Mouse (Mus musculus): ENCODE measurements around the gene Plcg2. TPM values are rescaled to one million over a fixed set of nuclear protein-coding genes. Genes with fewer than 3 reads are reported as not detected.

Gene Plcg2
- total RNA-seq, 2 experiments from 2014 or later, result 3.2 to 4.2 TPM

GRCm38 (mm10) chr8:117626040-117626838 lies 128.1 kb downstream of the Plcg2 start:
- peak; percentile 28 to 71 for DNase-seq (ENCODE audit: low spot score in 2 of 2)

DNA sequence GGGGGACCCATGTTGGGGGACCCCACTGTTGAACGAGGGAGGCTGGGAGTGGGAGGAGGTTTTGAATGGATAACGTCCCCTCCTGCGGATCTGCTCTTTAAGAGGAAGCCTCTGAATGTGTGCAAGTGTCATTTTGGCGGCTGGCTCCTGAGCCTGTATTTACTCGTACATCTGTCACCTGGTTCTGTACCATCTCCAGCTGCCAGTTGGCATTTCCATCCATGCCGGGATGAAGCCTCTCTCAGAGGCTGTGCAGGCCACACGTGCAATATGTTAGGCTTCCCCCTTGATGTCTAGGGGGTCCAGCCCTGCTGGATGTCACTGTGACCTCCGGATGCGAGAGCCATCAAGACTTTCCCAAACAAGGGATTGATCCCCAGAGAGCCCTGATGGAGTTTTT lies 129.0 kb downstream of the Plcg2 start:
- no peak for DNase-seq (ENCODE audit: low spot score in 2 of 2)

DNA sequence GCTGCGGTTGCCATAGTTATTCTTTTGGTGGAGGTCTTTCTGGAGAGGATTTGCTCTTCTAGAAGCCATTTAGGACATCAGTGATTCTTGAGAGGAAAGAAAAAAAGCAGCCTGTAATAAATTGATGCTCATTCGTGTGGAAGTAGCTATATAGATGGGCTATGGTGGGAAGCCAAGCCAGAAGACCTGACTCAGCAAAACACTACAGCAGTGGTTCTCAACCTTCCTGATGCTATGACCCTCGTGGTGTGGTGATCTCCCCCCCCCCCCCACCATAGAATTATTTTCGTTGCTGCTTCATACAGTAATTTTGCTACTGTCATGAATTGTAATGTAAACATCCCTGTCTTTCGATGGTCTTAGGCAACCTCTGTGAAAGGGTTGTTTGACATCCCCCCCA lies 134.4 kb downstream of the Plcg2 start:
- DNase-seq (ENCODE audit: low spot score in 2 of 2), result no peak

- no peak for DNase-seq (ENCODE audit: low spot score in 2 of 2)
Observed at GRCm38 (mm10) chr8:117634406-117634805, 136.3 kb downstream of the Plcg2 start.

GRCm38 (mm10) chr8:117637462-117637861 lies 139.4 kb downstream of the Plcg2 start:
- no peak for DNase-seq (ENCODE audit: low spot score in 2 of 2)

GRCm38 (mm10) chr8:117639631-117640030 lies 141.5 kb downstream of the Plcg2 start:
- no peak for DNase-seq (ENCODE audit: low spot score in 2 of 2)

- DNase-seq (ENCODE audit: low spot score in 2 of 2), result no peak
Observed at GRCm38 (mm10) chr8:117645486-117645885, 147.4 kb downstream of the Plcg2 start.

DNA sequence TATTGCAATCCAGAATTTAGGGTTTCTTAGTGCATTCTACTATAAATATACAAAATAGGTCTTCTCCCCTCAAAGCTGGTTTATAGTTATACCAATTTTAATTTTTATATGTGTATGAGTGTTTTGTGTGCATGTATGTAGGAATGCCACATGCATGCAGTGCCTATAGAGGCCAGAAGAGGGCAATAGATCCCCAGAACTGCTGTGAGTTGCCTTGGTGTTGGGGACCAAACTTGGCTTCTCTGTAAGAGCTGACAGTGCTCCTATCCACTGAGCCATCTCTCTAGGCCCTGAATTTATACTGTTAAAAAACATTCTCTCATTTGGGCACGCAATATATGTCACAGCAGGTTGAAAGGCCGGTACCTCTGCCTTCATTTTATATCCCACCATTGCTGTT lies 147.9 kb downstream of the Plcg2 start:
- peak; percentile 37 to 77 for DNase-seq (ENCODE audit: low spot score in 2 of 2)

- DNase-seq (ENCODE audit: low spot score in 2 of 2), result no peak
Observed at GRCm38 (mm10) chr8:117646440-117646839, 148.3 kb downstream of the Plcg2 start.

GRCm38 (mm10) chr8:117652318-117652717 lies 154.2 kb downstream of the Plcg2 start:
- no peak for DNase-seq (ENCODE audit: low spot score in 2 of 2)

- no peak for DNase-seq (ENCODE audit: low spot score in 2 of 2)
Observed at GRCm38 (mm10) chr8:117658990-117659389, 160.9 kb downstream of the Plcg2 start.

DNA sequence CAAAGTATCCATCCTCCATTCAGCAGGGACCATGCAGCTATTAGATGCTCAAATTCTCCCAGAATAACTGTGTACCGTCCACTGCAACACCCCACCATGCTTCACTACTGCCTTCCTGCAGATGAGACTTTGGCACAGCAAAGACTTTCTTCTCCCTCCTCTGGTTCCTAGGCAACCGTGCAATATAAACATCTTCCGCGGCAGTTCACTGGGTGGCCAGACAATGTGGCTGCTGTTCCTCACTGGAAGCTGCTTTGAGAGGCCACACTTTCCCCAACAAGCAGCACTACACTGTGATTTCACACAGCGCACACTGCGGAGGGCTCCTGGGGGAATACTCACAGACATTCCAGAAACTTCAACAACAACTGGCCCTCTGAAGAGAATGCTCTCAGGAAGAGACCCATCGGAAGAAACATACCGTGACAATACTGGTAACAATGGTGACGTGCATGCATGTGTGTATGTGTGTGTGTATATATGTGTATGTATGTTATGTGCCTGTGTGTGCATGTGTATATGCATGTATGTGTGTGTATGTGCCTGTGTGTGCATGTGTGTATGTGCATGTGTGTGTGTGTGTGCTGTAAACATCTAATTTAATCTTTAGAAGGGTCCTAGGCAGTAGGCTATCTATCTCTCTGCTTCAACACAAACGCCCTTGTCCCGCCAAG lies 162.4 kb downstream of the Plcg2 start:
- peak; percentile 14 to 21 for DNase-seq (ENCODE audit: low spot score in 2 of 2)

- no peak for DNase-seq (ENCODE audit: low spot score in 2 of 2)
Observed at GRCm38 (mm10) chr8:117667349-117668124, 169.4 kb downstream of the Plcg2 start.

DNA sequence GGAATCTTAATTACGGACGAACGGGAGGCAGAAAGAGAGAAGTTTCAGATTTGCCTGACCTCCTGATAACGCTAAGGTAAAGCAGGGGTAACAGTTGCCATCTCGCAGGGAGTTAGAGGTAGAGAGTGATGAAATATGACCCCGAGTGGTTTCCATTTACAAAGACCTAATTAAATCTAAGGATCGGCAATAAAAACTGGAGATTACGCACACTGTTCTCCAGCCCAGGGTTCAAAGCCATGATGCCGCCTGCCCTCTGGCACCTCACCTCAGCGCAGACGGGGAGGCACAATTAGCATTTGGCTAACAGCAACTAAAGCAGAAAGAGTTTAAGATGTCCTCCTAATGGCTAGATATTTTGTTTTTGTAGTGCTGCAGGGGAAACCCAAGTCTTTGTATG lies 172.4 kb downstream of the Plcg2 start:
- DNase-seq (ENCODE audit: low spot score in 2 of 2), result no peak

DNA sequence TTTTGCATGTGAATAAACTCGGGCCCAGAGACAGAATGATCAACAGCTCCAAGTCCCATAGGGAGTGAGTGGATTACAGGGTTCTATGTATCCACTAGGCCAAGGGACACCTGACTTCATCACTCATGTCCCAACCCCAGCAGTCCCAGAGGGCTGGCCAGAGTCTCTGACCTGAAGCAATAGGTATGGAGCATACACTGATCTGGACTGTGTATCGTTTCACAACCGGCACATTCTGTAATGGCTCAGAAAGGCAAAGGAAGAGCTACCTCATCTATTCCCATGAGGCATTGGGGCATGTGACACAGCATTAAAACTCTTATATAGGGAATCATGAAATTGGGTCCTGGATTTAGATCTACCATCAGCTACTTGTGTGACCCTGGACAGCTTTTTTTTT lies 174.5 kb downstream of the Plcg2 start:
- no peak for DNase-seq (ENCODE audit: low spot score in 2 of 2)

- DNase-seq (ENCODE audit: low spot score in 2 of 2), result peak; percentile 24 to 55
Observed at GRCm38 (mm10) chr8:117673430-117673830, 175.3 kb downstream of the Plcg2 start, which contains the start of gene Sdr42e1. Gene Sdr42e1, minus strand, starts transcription at chr8:117673689.

- no peak for DNase-seq (ENCODE audit: low spot score in 2 of 2)
Observed at GRCm38 (mm10) chr8:117675171-117675570, 177.1 kb downstream of the Plcg2 start.

DNA sequence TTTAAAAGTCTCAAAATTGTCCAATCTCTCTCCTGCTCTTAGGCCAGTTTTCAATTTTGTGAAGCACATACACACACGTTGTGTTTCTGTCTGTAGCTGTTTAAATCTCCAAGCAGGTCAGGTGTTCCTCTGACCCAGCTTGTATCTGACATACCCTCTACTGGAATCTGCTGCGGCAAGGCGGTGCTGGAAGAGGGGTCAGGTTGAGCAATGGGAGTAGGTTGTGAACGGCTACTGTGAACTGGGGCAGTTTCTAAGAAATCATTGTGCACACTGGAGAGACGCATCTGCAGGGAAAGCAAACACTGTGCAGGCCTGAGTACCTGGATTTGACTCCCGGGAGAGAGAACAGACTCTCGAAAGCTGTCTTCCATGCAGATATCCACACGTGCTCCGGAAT lies 178.4 kb downstream of the Plcg2 start:
- no peak for DNase-seq (ENCODE audit: low spot score in 2 of 2)

- DNase-seq (ENCODE audit: low spot score in 2 of 2), result no peak
Observed at GRCm38 (mm10) chr8:117677011-117677410, 178.9 kb downstream of the Plcg2 start.

GRCm38 (mm10) chr8:117678650-117679049 lies 180.6 kb downstream of the Plcg2 start:
- no peak for DNase-seq (ENCODE audit: low spot score in 2 of 2)

DNA sequence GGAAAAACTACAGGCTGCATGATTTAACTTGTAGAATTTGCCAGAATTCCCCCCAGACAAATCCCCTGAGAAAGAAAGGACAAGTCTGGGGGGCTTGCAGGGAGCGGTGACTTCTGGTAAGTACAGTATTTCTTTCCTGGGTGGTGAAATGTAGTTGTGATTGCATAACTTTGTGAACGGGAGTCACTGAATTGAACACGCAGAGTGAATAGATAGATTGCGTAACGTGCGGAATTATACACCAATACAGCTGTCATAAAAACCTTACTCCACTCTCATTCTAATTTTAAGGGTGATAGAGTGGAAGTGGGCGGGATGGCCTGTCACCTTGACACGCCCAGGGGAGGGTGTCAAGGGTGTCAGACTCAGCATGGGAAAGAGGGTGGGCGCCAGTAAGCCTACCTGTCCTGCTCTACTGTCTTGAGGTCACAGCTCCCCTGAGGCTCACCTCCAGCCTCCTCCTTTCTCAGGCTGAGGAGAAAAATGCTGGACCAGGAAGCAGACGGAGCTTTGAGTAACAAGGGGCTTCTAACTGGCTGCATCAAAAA lies 185.9 kb downstream of the Plcg2 start:
- DNase-seq (ENCODE audit: low spot score in 2 of 2), result no peak

- DNase-seq (ENCODE audit: low spot score in 2 of 2), result no peak
Observed at GRCm38 (mm10) chr8:117684504-117684903, 186.4 kb downstream of the Plcg2 start.

All from layer of hippocampus, adult 18-20 months (tissue).